Mouse (Mus musculus) adrenal gland, postnatal 10 days (tissue): Measurements from ENCODE around the gene Plac9b. TPM values are rescaled to one million over a fixed set of nuclear protein-coding genes. Genes with fewer than 3 reads are reported as not detected.
"Not testable (repeated sequence)": the region's sequence is repeated elsewhere in the genome, so short reads cannot be mapped to it uniquely, and the experiment has no call there.

Source experiments
- DNase-seq: peaks from one replicate; pipeline ENCODE4 v3.0.0; 2021; ENCODE audit warnings: mixed read lengths
- long read RNA-seq, 2 experiments: library from polyadenylated mRNA; stranded (forward); transcript quantifications; one replicate each; pipeline ENCODE4 v2.0.0; 2021
- total RNA-seq, 2 experiments: library from RNA; stranded (reverse); gene quantifications; 2 replicates each; pipeline ENCODE4 v1.2.3; 2021

Plac9b gene
- 10 to 100 TPM; 58.1 to 64.7 TPM for total RNA-seq
- long read RNA-seq, experiment 1, transcript Plac9b-203 (4 exons, 1,040 nt), result major isoform, 38 of 42 reads
- long read RNA-seq, experiment 1, partial matches to known transcripts, result 3 of 42 reads
- long read RNA-seq, experiment 1, other reads (novel, unspliced or antisense), result 0 of 42 reads
- long read RNA-seq, experiment 2, transcript Plac9b-203 (4 exons, 1,040 nt), result major isoform, 20 of 22 reads
- long read RNA-seq, experiment 2, partial matches to known transcripts, result 1 of 22 reads
- long read RNA-seq, experiment 2, other reads (novel, unspliced or antisense), result 0 of 22 reads

DNA sequence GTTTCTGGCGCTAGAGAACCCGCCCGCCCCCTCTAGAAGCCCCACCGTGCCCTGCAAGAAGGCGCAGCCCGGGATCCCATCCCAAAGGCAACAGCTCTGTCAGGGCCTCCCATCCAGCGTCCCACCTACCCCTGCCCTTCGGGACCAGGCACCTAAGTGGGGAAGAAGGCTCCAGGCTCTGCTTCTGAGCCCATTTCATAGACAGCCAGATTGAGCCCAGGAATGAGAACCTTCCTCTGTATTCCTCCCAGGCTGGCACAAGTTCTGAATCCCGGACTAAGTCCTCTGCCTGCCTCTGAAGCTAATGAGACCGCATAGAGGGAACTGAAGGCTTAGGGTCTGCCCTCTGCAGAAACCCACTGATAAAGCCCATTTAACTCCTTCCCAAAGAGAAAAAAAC, at the start of gene Plac9b:
Plac9b (minus strand) TSS at position 101 of the 400 bp plus-strand sequence.
- DNase-seq, result not testable (repeated sequence)

DNA sequence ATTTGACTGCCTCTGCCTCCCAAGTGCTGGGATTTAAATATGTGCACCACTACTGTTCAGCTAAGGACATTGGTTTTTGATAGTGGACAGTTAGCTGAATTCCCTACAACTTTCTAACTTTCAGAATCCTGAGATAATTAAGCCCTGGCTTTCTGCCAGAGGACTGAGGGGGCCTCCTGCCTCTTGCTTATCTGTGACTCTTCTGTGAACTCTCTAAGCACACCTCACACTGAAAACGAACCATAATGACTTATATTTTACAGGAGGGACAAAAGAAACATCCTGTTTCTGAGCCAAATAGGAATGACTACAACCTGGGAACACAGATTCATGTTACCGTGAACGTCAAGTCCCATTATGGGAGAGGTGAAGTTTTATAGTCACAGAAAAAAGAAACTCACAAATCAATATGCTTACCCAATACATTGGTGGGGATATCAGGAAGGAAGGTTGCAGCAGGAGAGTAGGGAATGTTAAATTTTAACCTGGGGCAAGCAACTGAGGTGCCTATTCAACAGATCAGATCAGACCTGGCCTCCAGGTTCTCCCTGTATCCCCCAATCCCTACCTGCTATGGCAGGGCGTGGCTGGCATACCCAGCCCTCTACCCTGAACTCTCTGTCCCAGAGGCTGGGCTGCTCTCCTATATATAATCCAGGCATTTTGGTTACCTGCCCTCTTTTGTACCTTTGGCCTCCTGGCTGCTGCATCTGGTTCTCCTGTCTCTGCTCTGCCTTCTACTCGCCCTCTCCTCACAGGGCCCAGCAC, 34.1 kb upstream of the Plac9b start:
- DNase-seq, result not testable (repeated sequence)

DNA sequence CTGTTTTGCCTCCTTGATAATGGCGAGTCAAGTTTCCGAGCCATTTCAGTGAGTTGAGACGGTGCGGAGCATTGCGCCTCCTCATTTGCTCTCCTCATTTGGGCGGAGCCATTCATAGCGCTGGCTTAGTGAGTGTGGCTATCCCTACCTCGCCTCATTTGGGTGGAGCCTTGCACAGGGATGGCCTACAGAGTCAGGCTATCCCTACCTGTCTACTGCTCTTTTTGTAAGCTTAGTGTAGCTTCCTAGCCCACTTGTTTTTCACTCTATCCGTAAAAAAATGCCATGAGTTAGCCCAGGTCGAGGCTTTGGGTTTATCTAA, 24.6 kb upstream of the Plac9b start, which contains the start of gene Tmem254b:
Tmem254b (minus strand) TSS at position 116 of the 322 bp plus-strand sequence.
- not testable (repeated sequence) for DNase-seq

DNA sequence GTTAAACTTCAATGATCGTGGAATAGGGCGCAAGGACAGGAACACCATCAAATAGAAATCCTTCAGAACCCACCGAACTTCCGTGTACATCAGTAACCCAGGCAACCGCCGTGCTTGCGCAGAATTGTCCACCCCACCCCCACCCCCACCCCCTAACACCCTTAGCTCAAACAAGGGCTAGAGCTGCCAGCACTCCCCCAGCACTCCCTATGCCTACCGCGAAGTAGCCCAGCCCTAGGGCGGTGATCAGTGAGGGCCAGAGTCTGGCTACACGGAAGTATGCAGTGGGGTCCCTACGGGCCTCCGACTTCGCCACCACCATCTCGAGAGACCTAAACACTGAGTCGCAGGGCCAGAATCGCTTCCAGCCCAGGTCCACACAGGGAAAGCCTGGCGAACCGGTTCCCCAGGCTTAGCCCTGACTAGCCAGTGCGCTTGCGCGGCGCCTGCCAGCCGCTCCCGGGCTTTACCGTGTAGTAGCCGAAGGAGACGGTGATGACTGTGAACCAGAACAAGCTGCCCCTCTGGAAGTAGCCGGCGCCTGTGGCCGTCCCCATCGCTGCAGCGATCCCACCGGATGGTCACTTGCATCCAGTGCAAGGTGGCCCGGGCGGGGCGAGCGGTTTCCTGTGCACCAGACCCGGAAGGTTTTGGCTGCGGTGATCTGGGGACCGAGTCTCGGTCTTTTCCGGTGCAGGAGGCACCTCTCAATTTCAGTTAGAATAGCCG, 24.1 kb upstream of the Plac9b start:
- DNase-seq, result not testable (repeated sequence)

DNA sequence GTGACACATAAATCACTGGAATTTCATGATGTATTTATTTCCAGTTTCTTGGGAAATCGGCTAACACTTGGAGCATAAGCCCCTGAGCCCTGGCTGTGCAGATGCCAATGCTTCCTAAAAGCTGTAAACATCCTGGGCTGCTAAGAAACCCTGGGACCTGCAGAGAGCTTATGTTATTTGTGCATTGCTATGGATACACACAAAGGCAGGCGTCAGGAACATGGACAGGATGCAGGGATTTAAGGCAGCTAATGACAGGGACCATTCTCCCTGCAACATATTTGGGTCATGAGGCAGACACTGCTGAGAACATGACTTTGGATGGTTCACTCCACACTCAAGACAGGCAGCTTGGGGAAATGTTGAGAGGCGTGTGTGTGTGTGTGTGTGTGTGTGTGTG, 15.6 kb upstream of the Plac9b start:
- not testable (repeated sequence) for DNase-seq

DNA sequence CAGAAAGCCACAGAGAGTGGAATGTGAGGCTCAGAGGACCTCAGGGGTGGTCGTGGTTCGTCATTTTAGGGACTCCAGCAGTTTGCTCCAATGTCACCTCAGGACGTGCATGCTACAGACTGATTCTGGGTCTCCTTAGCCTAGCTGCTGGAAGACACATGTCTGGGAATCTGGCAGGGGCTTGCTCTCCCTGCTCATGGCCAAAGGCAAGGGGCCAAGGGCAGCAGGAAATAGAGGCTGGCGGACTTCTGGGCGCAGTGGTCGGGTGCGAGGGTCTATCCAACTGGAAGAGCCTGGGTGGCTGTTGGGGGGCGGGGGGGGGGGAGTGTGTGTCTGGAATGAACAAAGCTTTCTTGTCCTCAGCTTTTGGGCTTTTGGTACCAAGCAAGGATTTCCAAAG, 6.1 kb upstream of the Plac9b start:
- not testable (repeated sequence) for DNase-seq

DNA sequence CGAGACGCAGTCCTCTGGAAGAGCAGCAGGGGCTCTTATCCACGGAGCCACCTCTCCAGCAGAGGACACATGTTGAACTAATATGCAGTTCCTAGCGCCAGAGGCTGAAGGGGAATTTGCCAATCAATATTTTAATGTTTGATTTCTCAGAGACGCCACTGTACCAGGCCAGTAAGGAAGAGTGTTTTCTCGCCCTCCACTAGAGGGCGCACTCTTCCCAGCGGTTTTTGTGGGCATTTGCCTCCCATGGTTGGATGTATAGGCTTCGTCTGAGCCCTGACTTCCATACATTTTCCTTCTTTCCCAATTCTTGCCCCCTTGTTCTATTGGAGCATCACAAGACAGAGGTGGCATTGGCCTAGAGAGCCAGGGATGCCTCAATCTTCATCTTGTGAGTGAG, 4.4 kb upstream of the Plac9b start:
- DNase-seq, result not testable (repeated sequence)

DNA sequence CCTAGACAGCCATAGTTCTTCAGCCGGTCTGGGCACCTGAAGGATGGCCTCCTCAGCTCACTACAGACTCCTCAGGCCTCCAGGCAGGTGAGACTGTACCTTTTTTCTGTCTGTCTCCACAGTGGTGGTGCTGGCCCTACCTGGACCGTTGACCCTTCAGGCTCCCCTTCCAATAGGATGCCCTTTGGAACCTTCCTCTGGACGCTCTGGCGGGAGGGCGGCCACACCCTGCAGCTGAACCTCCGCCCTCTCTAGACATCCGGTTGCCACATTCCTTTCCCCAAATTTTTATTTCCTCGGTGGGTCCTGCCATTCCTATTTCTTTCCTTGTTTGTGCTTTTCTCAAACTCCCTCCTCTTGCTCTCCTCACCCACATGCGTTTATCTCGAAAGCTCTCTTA, 620 bp downstream of the Plac9b start:
- not testable (repeated sequence) for DNase-seq

DNA sequence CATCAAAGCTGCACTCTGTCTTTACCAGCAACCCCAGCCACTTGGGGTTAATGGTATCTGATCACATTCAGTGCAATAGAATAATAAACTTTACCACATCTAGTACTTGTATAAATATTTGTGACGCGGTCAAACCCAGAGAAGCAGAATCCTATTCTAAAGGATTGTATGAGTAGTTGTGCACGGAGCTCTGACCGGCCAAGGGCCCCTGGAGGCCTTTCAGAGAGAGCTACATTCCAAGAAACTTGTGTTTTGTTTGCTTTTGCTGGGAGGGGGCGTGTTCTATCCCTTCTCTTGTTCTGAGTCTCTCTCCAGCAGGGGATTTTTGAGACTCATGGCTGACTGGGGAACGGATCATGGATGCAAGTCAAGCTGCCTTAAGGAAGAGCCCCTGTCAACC, 7.3 kb downstream of the Plac9b start:
- DNase-seq, result not testable (repeated sequence)

DNA sequence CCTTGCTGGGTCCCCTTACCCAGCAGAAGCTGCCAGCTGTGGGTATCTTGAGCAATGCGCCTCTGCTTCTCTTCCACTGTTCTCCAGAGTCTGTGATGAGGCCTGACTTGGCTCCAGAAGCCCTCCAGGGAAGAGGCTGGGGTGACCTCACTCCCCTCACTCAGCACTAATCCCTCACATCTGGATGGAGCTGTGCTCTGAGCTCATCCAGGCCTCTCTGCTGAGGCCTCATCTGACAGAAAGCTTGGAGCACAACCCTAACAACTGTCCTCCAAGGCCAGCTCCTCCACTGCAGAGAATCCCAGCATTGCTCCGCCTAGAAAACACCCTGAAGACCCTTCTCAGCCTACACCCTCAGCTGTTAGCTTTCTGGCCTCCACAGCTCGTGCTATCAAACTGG, 8.3 kb downstream of the Plac9b start:
- not testable (repeated sequence) for DNase-seq

DNA sequence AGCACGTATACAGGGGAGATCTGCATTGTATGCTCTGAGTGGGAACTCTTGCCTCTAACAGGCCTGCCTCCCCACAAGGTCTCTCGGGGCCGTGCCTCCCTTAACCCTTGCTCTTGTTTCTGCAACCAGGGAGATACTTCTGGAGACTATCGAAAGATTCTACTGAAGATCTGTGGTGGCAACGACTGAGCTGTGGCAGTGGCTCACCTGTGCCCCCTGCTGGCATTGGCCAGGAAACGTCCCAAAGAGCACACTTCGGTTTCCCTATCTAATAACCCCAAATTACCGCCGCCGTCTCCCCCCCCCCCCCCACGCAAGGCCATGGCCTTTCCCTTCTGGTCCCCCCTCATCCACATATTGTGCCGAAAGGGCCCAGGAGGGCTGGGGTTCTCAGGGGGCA, 17.0 kb downstream of the Plac9b start:
- not testable (repeated sequence) for DNase-seq

DNA sequence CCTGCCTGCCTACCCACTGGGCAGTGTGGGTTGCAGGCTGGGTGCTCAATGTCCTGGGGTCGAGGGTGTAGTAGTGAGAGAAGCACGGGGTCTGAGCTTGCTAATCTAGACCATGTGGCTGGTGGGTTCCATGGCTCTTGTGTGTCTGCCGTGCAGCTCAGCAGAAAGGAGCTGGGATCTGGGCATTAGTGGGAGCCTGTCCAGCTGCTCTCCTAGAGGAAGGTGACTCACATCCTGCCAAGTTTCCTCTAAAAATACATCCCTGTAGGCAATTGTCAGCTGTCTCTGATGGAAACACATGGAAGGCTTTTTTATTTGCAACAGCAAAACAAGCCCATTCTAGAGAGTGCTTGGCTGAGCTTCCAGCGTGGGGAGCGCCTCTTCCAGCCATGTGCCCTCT, 19.9 kb downstream of the Plac9b start:
- not testable (repeated sequence) for DNase-seq

DNA sequence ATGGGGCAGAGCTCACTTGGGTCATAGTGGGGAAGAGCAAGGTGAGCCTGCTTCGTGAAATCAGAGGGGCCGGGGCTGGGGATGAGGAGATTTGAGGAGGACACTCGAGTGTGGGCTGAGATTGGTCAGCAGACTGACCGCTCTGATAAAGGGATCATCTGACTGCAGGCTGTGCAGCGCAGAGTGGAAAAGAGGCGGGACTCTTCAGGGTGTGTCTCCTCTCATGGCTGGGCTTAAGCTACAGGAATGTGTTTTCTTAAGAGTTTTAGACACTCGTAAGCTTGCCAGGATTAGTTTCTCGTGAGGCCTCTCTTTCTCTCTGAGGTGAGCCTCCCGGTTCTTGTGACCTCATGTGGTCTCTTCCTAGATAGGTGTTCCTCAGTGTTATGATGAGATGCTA, 21.1 kb downstream of the Plac9b start:
- not testable (repeated sequence) for DNase-seq

DNA sequence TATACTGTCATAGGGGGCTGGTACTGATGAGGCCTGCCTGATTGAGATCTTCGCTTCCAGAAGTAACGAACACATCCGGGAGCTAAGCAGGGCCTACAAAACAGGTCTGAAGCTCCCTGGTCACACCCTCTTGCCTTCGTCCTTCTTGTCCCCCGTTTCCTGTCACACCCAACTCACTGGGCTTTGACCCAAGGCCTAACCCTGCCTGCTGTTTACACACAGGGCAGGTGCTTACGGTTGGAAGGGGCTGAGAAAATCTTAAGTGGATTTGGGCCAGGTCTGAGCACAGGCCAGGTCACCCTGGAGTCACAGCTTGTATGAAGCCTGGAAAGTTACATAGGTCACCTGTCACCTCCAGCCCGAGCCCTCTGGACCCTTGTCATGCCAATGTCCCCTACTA, 26.2 kb downstream of the Plac9b start:
- not testable (repeated sequence) for DNase-seq

DNA sequence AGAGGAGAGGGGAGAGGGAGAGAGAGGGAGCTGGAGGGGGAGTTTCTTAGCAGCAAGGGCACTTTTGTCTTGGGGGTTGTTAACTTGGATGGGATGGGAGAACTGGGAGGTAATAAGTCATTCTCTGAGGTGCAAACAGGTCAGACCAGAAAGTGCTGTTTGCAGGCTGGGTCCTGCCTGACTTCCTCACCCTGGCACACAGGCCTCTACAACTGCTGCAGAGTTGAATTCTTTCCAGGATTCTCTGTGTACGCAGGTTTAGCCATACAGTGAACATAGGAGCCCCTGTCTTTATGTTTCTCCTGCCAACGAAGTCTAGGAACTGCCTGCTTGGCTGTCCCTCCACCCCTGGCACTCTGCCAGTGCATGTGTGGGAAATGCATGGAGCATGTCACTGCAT, 35.2 kb downstream of the Plac9b start:
- DNase-seq, result not testable (repeated sequence)

DNA sequence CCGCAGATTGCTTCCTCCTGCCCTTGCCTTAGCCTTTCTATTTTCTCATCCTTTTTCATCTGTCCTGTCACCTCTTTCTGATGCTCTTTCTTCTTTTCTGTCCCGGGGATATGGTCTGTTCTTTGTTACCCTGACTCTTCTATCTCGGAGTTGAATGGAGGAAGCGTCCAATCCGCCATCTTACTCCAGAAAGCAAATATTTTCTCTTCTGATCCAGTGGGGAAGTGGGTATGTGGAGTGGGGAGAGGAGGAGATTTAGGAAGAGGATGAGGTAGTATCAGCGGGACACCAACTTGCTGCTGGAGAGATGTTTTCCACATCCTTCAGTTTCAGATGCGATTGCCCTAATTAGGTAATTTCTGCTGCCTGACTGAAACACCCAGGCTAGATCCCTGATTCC, 63.2 kb downstream of the Plac9b start:
- not testable (repeated sequence) for DNase-seq

DNA sequence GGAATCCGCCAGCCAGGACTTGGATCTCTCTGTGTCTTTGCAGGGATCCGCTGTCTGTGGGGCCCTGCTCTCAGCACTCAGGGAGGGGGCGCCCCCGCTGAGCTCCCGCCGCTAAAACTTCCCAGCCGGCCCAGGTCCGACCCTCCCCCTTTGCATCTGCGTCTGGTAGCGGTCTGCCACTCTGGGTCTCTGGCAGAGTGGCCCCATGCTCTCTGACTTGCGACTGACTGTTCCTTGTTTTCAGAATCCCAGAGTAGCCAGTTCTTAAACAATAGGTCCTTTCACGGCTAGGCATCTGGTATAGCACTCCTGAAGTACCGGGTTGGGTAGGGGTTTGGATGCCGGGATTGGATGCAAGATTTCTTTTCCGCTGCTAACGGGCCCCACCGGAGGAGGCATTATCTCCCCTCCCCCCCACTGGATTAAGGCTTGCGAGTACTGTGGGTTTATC, 63.7 kb downstream of the Plac9b start:
- not testable (repeated sequence) for DNase-seq

DNA sequence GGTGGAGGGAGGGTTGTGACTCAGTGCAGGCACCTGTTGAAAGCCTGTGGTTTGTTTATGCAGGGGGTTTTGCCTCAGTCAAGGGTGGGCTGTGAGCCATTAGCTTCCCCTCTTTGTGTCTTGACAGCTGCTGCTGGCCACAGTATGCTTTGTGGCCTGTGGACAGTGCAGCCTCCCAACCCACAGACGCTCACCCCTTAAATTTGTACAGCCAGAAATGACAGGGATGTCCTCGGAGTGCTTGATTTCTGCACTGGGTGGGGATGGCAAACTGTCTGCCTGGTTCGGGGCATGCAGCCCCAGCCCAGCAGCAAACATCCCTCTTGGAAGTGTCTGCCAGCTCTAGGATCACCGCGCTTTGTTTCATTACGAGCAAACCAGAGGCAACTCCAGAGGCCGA, 64.1 kb downstream of the Plac9b start, which contains the start of gene Duxbl2:
Duxbl2 (plus strand) TSS at position 200 of the 400 bp plus-strand sequence.
- DNase-seq, result not testable (repeated sequence)
